Mouse (Mus musculus) megakaryocyte progenitor cell, adult 5-6 weeks (primary cell): Measurements from ENCODE around the gene Foxf1. TPM values are rescaled to one million over a fixed set of nuclear protein-coding genes. Genes with fewer than 3 reads are reported as not detected.
A peak's percentile ranks its signal among the peaks of the same experiment; 100 is the strongest.

Source experiments
- ATAC-seq: replicated peaks from 2 replicates; pipeline ENCODE4 v1.8.0; 2016; ENCODE audit warnings: mild to moderate bottlenecking, moderate TSS enrichment, inconsistent platforms; ENCODE audit not compliant: poor library complexity
- total RNA-seq, 2 experiments: library from RNA; stranded (forward) in 1 of 2; stranded (reverse) in 1 of 2; fragments of 157-497, 149-512 nt in 1 of 2; fragments of 200-1000 nt in 1 of 2; gene quantifications; 2 replicates each; pipeline versions ENCODE4 v1.2.3 to v1.2.4; 2015 to 2017

The Foxf1 gene
- total RNA-seq, 2 experiments from 2014 or later, result not detected

DNA sequence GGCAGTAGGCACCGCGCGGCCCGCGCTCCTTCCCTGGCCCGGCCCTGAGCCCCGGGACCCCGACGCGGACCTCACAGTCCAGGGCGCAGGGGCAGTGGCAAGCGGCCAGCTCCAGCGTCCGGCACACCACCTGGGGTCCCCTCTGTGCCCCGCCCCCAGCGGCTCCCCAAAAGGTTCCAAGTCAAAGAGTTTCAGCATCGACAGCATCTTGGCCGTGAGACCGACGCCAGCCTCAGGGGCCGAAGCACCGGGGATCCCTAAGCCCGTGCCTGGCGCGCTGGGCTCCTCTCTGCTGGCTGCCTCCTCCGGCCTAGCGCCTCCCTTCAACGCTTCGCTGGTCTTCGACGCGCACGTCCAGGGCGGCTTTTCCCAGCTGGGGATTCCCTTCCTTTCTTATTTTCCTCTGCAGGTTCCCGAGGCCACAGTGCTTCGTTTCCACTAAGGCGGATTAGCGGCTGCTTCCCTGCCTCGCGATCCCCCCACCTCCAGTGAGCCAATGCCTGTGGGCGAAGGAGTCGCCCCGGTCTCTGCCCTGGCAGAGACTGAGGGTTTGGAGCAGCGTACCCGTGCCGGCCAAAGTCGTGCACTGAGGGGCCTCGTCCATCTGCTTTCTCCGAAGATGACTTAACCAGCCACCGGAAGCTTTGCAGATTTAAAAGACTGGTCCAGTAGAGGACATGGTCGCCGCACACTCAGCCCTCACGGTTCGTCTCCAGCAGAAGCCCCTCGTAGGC lies 44.5 kb downstream of the Foxf1 start:
- ATAC-seq, result no peak

DNA sequence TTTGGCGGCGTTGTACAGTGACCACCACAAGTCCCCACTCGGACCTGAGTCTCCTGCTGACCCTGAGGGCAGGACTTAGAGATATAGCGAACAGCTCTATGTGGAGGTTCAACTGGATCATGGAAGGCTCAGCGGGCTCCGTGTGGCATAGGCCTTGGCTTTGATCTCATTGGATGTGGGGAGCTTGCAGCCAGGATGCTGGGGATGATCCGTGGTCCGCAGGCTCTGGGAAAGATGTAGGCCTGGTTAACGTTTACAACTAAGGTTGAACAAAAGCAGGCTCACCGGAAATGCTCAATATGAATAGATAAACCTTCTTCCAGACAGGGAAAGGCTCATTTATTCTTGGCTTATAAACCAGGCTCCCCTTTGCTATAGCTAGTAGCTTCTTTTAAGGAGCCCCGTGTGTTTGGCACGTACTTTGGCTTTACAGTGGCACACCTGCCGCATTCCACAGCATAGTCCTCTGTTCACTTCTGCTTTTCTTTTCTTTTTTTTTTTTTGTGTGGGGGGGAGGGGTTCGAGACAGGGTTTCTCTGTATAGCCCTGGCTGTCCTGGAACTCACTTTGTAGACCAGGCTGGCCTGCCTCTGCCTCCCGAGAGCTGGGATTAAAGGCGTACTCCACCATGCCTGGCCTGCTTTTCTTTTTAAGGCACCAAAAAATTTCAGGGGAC lies 45.2 kb downstream of the Foxf1 start:
- ATAC-seq, result no peak

DNA sequence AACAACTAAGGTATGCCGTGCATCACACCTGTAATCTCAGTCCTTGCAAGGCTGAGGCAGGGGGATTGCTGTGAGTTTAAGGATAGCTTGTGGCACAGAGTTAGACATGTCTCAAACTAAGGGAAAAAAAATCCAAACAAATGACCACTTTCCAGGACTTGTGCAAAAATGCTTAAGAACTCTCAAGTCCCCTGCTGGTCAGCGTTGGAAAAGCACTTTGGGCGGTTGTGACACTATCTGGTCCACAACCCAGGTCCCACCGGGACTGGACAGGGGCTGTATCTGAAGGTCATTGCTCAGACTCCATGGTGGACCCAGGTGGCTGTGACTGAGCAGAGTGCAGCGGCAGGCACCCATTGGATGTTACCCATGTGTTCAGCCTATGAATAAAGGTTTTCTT lies 46.3 kb downstream of the Foxf1 start:
- ATAC-seq, result peak; percentile 48; the same call in 1 of the 2 replicates

DNA sequence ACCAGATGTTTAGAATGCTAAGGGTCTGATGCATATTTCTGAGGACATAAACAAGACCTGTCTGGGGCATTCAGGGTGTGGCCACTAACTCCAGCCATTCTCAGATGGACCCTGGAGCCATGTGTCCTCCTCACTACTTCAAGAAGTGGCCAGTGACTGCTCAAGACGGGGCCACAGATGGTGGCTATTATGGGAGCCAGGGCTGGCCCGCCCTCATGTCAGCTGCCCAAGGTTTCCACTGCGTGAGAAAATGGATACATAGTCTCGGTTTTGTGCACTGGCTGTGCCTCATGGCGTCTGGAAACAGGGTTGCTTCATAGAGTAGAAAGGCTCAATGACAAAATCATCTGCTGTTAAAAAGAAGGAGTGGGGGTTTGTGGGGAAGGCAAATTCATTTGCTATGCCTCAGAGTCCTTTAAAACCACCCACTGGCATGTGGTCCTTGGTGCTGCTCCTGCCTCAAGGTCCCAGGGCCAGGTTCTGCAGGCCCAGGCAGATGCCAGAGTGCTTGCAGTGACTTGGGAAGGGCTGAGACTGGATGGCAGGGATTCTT lies 48.9 kb downstream of the Foxf1 start:
- no peak for ATAC-seq

- no peak for ATAC-seq
Observed at GRCm38 (mm10) chr8:121134102-121134501, 49.9 kb downstream of the Foxf1 start.

DNA sequence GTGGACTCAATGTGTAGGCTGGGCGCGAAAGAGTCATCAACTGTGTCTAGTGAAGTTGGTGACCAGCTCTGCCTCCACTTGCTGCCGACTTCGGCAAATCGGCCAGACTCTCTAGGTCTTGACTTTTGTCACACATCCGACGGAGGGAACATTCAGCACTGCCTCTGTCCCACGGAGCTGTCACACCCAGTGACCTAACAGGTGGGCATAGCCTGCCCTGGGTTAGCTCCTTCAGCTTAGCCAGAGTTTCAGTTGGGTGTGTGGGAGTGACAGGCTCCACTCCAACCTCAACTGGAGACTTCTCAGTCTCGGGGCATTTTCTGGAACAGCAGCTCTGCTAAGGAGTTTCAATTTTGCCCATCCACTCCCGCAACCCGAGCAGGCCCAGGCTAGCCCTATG lies 50.3 kb downstream of the Foxf1 start:
- ATAC-seq, result no peak

DNA sequence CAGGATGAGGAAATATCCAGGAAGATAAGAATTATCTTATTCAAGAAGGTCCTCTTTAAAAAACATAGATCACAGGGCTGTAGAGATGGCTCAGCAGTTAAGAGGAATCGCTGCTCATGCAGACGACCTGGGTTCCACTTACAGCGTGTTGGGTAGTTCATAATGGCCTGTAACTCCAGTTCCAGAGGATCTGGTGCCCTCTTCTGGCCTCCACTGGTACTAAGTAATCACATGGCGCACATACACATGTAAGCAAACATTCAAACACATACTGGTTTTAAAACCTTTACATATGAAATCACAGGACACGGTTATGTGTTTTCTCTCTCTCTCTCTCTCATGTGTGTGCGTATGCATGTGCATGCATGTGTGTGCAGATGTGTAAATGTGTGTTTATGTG lies 52.7 kb downstream of the Foxf1 start:
- no peak for ATAC-seq

Other genes starting within 250 kb of the Foxf1 start
- 13.9 and 17.4 TPM in 2 replicates for gene Mthfsd, start 24.0 kb downstream of the Foxf1 start, total RNA-seq (2015)
- 20.9 and 21.8 TPM in 2 replicates for gene Mthfsd, start 24.0 kb downstream of the Foxf1 start, total RNA-seq (2017)
- gene Foxc2, start 31.8 kb downstream of the Foxf1 start, total RNA-seq (2015), result not detected in 2 replicates
- gene Foxc2, start 31.8 kb downstream of the Foxf1 start, total RNA-seq (2017), result not detected in 2 replicates
- gene Foxl1, start 43.6 kb downstream of the Foxf1 start, total RNA-seq (2015), result not detected in 2 replicates
- not detected in 2 replicates for gene Foxl1, start 43.6 kb downstream of the Foxf1 start, total RNA-seq (2017)